Mouse (Mus musculus) CH12.LX (cell line): Measurements from ENCODE around the gene Car4. TPM values are rescaled to one million over a fixed set of nuclear protein-coding genes. Genes with fewer than 3 reads are reported as not detected.

ENCODE experiments used
- DNase-seq: peaks from one replicate; pipeline ENCODE4 v3.0.0-alpha.2; 2013; ENCODE audit errors: extremely low read depth
- H3K27ac ChIP-seq: 2 replicates; pipeline ENCODE4 v1.5.1; 2012; ENCODE audit warnings: low read depth, mild to moderate bottlenecking, control low read depth, moderate library complexity; ENCODE audit not compliant: insufficient read depth
- H3K27me3 ChIP-seq: replicated peaks from 2 replicates; pipeline ENCODE3; 2012; ENCODE audit warnings: inconsistent platforms
- H3K36me3 ChIP-seq, 2 experiments: replicated peaks in 1 of 2; 2 replicates each; pipeline versions ENCODE3 to v1.6.1; 2012; ENCODE audit warnings: inconsistent platforms in 1 of 2, low read length in 1 of 2, mild to moderate bottlenecking in 1 of 2, mixed read lengths in 1 of 2, moderate library complexity in 1 of 2; ENCODE audit not compliant: control insufficient read depth in 1 of 2, insufficient read depth in 1 of 2
- H3K4me1 ChIP-seq, 2 experiments: 2 replicates each; pipeline ENCODE4 v1.6.1; 2012; ENCODE audit warnings: inconsistent platforms in 1 of 2, moderate library complexity in 1 of 2; ENCODE audit not compliant: insufficient read depth in 2 of 2, control insufficient read depth in 1 of 2
- H3K4me2 ChIP-seq: 2 replicates; pipeline ENCODE4 v1.6.1; 2012; ENCODE audit warnings: low read depth, mild to moderate bottlenecking, control low read depth; ENCODE audit not compliant: poor library complexity, insufficient read depth, severe bottlenecking
- H3K4me3 ChIP-seq, 3 experiments: fragments of 150-350 bp in 1 of 3; sonication (generic) in 1 of 3; replicated peaks in 1 of 3; 2 replicates each; pipeline versions ENCODE3 to v1.5.1; 2011 to 2012; ENCODE audit warnings: low read depth in 2 of 3, low read length in 2 of 3, mild to moderate bottlenecking in 2 of 3, moderate library complexity in 2 of 3, control low read depth in 1 of 3, improper control_type of control experiment in 1 of 3, inconsistent platforms in 1 of 3, mixed read lengths in 1 of 3; ENCODE audit not compliant: poor library complexity in 1 of 3
- H3K79me2 ChIP-seq: replicated peaks from 2 replicates; pipeline ENCODE4 v1.6.1; 2012; ENCODE audit warnings: mild to moderate bottlenecking, moderate library complexity; ENCODE audit not compliant: control insufficient read depth, poor library complexity, insufficient read depth, severe bottlenecking; ENCODE audit errors: extremely low read depth
- H3K9ac ChIP-seq: 2 replicates; pipeline ENCODE4 v1.6.1; 2012; ENCODE audit warnings: low read depth, mild to moderate bottlenecking, control low read depth, moderate library complexity; ENCODE audit not compliant: insufficient read depth
- H3K9me3 ChIP-seq: replicated peaks from 2 replicates; pipeline ENCODE3; 2012; ENCODE audit warnings: low read length, inconsistent platforms, mixed read lengths
- BHLHE40 ChIP-seq: IDR thresholded peaks from 2 replicates; pipeline ENCODE4 v1.6.1; 2011; ENCODE audit warnings: mild to moderate bottlenecking, low read depth, low read length, improper control_type of control experiment
- CHD1 ChIP-seq: IDR thresholded peaks from 2 replicates; pipeline ENCODE4 v1.6.1; 2012; ENCODE audit warnings: low read depth, low read length, improper control_type of control experiment, inconsistent platforms
- CTCF ChIP-seq, 2 experiments: IDR thresholded peaks in 1 of 2; conservative IDR thresholded peaks in 1 of 2; 2 replicates each; pipeline ENCODE4 v1.5.1; 2011 to 2012; ENCODE audit warnings: low read depth in 2 of 2, low read length in 2 of 2, improper control_type of control experiment in 1 of 2, inconsistent platforms in 1 of 2, mild to moderate bottlenecking in 1 of 2, moderate library complexity in 1 of 2
- E2F4 ChIP-seq: IDR thresholded peaks from 2 replicates; pipeline ENCODE4 v1.6.1; 2011; ENCODE audit warnings: low read depth, low read length, improper control_type of control experiment; ENCODE audit not compliant: insufficient replicate concordance
- ELF1 ChIP-seq: IDR thresholded peaks from 2 replicates; pipeline ENCODE4 v1.6.1; 2014; ENCODE audit warnings: low read depth, mild to moderate bottlenecking, inconsistent platforms, low read length, improper control_type of control experiment
- GABPA ChIP-seq: IDR thresholded peaks from 2 replicates; pipeline ENCODE4 v1.6.1; 2012; ENCODE audit warnings: low read depth, low read length, improper control_type of control experiment, inconsistent platforms; ENCODE audit not compliant: insufficient replicate concordance
- HCFC1 ChIP-seq: IDR thresholded peaks from 2 replicates; pipeline ENCODE4 v1.6.1; 2012; ENCODE audit warnings: low read depth, mild to moderate bottlenecking, inconsistent platforms, low read length, improper control_type of control experiment
- IRF4 ChIP-seq: IDR thresholded peaks from 2 replicates; pipeline ENCODE4 v1.6.1; 2014; ENCODE audit warnings: low read depth, mild to moderate bottlenecking, inconsistent platforms, low read length, improper control_type of control experiment
- JUND ChIP-seq: conservative IDR thresholded peaks from 2 replicates; pipeline ENCODE4 v1.6.1; 2011; ENCODE audit warnings: low read depth, low read length, improper control_type of control experiment
- KAT2A ChIP-seq: IDR thresholded peaks from 2 replicates; pipeline ENCODE4 v1.6.1; 2012; ENCODE audit warnings: low read length, improper control_type of control experiment, inconsistent platforms; ENCODE audit not compliant: insufficient replicate concordance
- MAFK ChIP-seq: IDR thresholded peaks from 2 replicates; pipeline ENCODE4 v1.6.1; 2011; ENCODE audit warnings: low read length, improper control_type of control experiment; ENCODE audit not compliant: insufficient replicate concordance
- MAX ChIP-seq: IDR thresholded peaks from 2 replicates; pipeline ENCODE4 v1.6.1; 2011; ENCODE audit warnings: low read length, improper control_type of control experiment
- MAZ ChIP-seq: IDR thresholded peaks from 2 replicates; pipeline ENCODE4 v1.6.1; 2012; ENCODE audit warnings: low read depth, mild to moderate bottlenecking, inconsistent platforms, low read length, improper control_type of control experiment, moderate library complexity
- MEF2A ChIP-seq: IDR thresholded peaks from 2 replicates; pipeline ENCODE4 v1.6.1; 2014; ENCODE audit warnings: low read depth, mild to moderate bottlenecking, inconsistent platforms, low read length, improper control_type of control experiment, borderline replicate concordance
- MXI1 ChIP-seq: IDR thresholded peaks from 2 replicates; pipeline ENCODE4 v1.6.1; 2011; ENCODE audit warnings: mild to moderate bottlenecking, low read depth, low read length, improper control_type of control experiment
- MYC ChIP-seq: IDR thresholded peaks from 2 replicates; pipeline ENCODE4 v1.6.1; 2011; ENCODE audit warnings: low read depth, mild to moderate bottlenecking, improper control_type of control experiment, low read length
- NELFE ChIP-seq: IDR thresholded peaks from 2 replicates; pipeline ENCODE4 v1.6.1; 2011; ENCODE audit warnings: low read depth, low read length, improper control_type of control experiment
- NRF1 ChIP-seq: IDR thresholded peaks from 2 replicates; pipeline ENCODE4 v1.6.1; 2014; ENCODE audit warnings: low read depth, mild to moderate bottlenecking, inconsistent platforms, low read length, improper control_type of control experiment, moderate library complexity
- POLR2A ChIP-seq: IDR thresholded peaks from 2 replicates; pipeline ENCODE4 v1.6.1; 2011; ENCODE audit warnings: low read depth, mild to moderate bottlenecking, improper control_type of control experiment, low read length
- POLR2AphosphoS2 ChIP-seq: IDR thresholded peaks from 2 replicates; pipeline ENCODE4 v1.6.1; 2011; ENCODE audit warnings: low read depth, low read length, improper control_type of control experiment
- RAD21 ChIP-seq: IDR thresholded peaks from 2 replicates; pipeline ENCODE4 v1.6.1; 2011; ENCODE audit warnings: low read depth, mild to moderate bottlenecking, low read length, improper control_type of control experiment, moderate library complexity
- SIN3A ChIP-seq: IDR thresholded peaks from 2 replicates; pipeline ENCODE4 v1.6.1; 2012; ENCODE audit warnings: low read length, improper control_type of control experiment, inconsistent platforms
- SMC3 ChIP-seq: IDR thresholded peaks from 2 replicates; pipeline ENCODE4 v1.6.1; 2011; ENCODE audit warnings: low read depth, low read length, improper control_type of control experiment
- TBP ChIP-seq: conservative IDR thresholded peaks from 2 replicates; pipeline ENCODE4 v1.6.1; 2011; ENCODE audit warnings: low read depth, low read length, improper control_type of control experiment
- TCF12 ChIP-seq: IDR thresholded peaks from 2 replicates; pipeline ENCODE4 v1.6.1; 2014; ENCODE audit warnings: low read depth, mild to moderate bottlenecking, inconsistent platforms, low read length, improper control_type of control experiment
- USF1 ChIP-seq: IDR thresholded peaks from 2 replicates; pipeline ENCODE4 v1.6.1; 2014; ENCODE audit warnings: low read depth, mild to moderate bottlenecking, inconsistent platforms, low read length, improper control_type of control experiment
- USF2 ChIP-seq: conservative IDR thresholded peaks from 2 replicates; pipeline ENCODE4 v1.6.1; 2011; ENCODE audit warnings: low read depth, low read length, improper control_type of control experiment
- ZKSCAN1 ChIP-seq: IDR thresholded peaks from 2 replicates; pipeline ENCODE4 v1.6.1; 2012; ENCODE audit warnings: low read depth, inconsistent platforms, low read length, improper control_type of control experiment, borderline replicate concordance
- ZMIZ1 ChIP-seq: IDR thresholded peaks from 2 replicates; pipeline ENCODE4 v1.6.1; 2012; ENCODE audit warnings: low read depth, mild to moderate bottlenecking, inconsistent platforms, low read length, improper control_type of control experiment
- ZNF384 ChIP-seq: IDR thresholded peaks from 2 replicates; pipeline ENCODE4 v1.6.1; 2012; ENCODE audit warnings: low read depth, low read length, improper control_type of control experiment, inconsistent platforms
- dilution Hi-C: fragments of 300-500 bp; cut with MboI; formaldehyde crosslinking; loops from 2 replicates; pipeline ENCODE4 v1.14.3; 2020; ENCODE audit warnings: low sequenced_read_pairs; ENCODE audit not compliant: extremely low pct_unique_long_range_greater_than_20kb, extremely low pct_ligation_motif_present
- in situ Hi-C: fragments of 300-500 bp; cut with MboI; formaldehyde crosslinking; loops from 3 replicates; pipeline ENCODE4 v1.14.3; 2019; ENCODE audit warnings: low sequenced_read_pairs, low pct_ligation_motif_present, low pct_unique_long_range_greater_than_20kb, mixed read lengths
- polyA plus RNA-seq: library from polyadenylated mRNA; unstranded; fragments of >175 nt; gene quantifications from 2 replicates; pipeline ENCODE4 v1.2.1, GENCODE M21; 2012; ENCODE audit warnings: low read depth; ENCODE audit not compliant: insufficient read length
- total RNA-seq, 2 experiments: library from RNA; depleted of rRNA; stranded (reverse); fragments of 300-350 nt in 1 of 2; fragments of >200 nt in 1 of 2; gene quantifications; 2 replicates each; pipeline ENCODE4 v1.2.3; 2012 to 2014

The Car4 gene
- total and polyA plus RNA-seq, 3 experiments, result not detected

DNA sequence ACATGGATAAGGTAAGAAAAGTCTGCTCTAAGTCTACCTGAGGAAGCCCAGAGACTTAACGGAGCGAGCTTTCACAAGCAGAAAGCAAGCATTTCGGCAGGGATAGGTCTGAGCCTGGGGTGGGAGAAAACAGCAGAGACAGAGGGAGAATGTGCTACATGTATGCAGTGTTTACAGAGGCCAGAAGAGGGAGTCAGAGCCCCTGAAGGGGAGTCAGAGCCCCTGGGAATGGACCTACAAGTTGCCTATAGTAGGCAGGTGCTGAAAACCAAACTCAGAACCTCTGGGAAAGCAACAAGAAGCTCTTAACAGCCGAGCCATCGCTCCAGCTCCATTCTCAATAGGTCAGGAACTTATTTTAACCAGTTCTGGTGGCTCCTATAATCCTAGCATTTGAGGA lies 42.9 kb upstream of the Car4 start:
- peaks cover 36 to 46% of the 10 kb centered on the region in 2 experiments for H3K36me3 ChIP-seq

DNA sequence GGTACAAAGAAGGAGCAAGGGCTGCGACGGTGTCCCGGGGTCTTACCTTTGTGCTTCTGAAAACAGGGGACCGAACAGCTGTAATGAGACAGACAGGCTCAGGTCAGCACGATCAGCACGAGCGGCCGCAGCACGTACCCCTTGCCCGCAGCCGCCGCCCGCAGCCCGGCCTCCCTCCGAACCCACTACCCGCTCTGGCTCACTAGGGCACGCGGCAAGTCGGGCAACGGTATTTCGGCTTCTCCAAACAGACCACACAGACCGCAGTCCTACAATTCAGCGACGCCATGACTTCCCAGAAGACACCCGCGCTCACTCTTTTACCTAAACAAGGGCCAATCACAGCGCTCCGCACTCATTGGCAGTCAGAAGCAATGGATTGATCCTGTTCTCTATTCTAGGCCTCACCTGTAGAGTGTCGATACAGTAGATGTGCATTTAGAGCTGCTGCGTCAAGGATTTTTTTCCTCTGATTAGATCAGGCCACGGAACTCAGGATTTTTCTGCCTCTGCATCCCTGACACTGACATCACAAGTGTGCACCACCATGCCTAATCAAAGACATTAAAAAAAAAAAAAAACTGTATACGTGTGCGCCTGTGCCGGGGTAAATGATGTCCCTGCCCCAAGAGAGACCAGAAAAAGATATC lies 41.4 kb upstream of the Car4 start, which contains the start of gene Znhit3:
TSS of gene Znhit3 (minus strand) at position 314 of the 650 bp plus-strand sequence.
- Histone ChIP-seq H3K4me1 (peaks cover 6 to 37% of the 10 kb centered on the region in 2 experiments; a peak in 3 of 4 replicates), H3K27ac (0 out of 2 replicates have a peak within 1 kb of the TSS, but pooled peaks have one; percentile 18), H3K36me3 (peaks cover 25 to 31% of the 10 kb centered on the region in 2 experiments), H3K79me2 (peaks cover 21% of the 10 kb centered on the region), H3K4me3 (peak within 1 kb of the TSS; percentile 83 to 98 (median 93)), H3K9ac (peak within 1 kb of the TSS; percentile 76), H3K9me3 (no peaks in the 10 kb centered on the region), H3K27me3 (peaks cover 16% of the 10 kb centered on the region), H3K4me2 (peak within 1 kb of the TSS; percentile 96)
- dilution Hi-C loops (no loop called here), in situ Hi-C loops (loop anchor here (5.0 to 10.0 kb wide), 4 partner anchors 39 to 339 kb away; no protein-coding TSS in a partner anchor)
- DNase-seq, result peak; percentile 95
- TF ChIP-seq SIN3A (peak; percentile 100), NELFE (peak; percentile 94), CHD1 (no peak), USF2 (0 out of 2 replicates have a peak, but pooled peaks have one; percentile 22), GABPA (peak; percentile 66; the same call in 1 of the 2 replicates), E2F4 (peak; percentile 93; the same call in 1 of the 2 replicates), ZKSCAN1 (no peak; the same call in 1 of the 2 replicates), TCF12 (peak; percentile 74), IRF4 (0 out of 2 replicates have a peak, but pooled peaks have one; percentile 57), MAZ (no peak), MXI1 (peak; percentile 81), ZMIZ1 (peak; percentile 59; the same call in 1 of the 2 replicates), CTCF (conservative IDR thresholded peaks at IDR 0.05 in 1 of 2, IDR thresholded peaks at IDR 0.05 in 1 of 2; ENCODE audit: low read depth in 2 of 2, low read length in 2 of 2) (no peak), ZNF384 (peak; percentile 79), USF1 (no peak), MAFK (peak; percentile 73; the same call in 1 of the 2 replicates), MYC (peak; percentile 78; the same call in 1 of the 2 replicates), NRF1 (peak; percentile 64), RAD21 (no peak), JUND (peak; percentile 25; the same call in 1 of the 2 replicates), MEF2A (peak; percentile 55), KAT2A (peak; percentile 95; the same call in 1 of the 2 replicates), POLR2AphosphoS2 (peak; percentile 55; the same call in 1 of the 2 replicates), TBP (peak; percentile 94), POLR2A (peak; percentile 90), HCFC1 (peak; percentile 96), ELF1 (peak; percentile 80), MAX (peak; percentile 58), BHLHE40 (peak; percentile 32; the same call in 1 of the 2 replicates)

More for the DNA sequence above, 42.9 kb upstream of the Car4 start:
- Histone ChIP-seq H3K4me2 (peak overlapping the region; percentile 96; the same call in 1 of the 2 replicates), H3K4me3 (no peak overlapping the region), H3K27ac (no peak overlapping the region), H3K9me3 (no peaks in the 10 kb centered on the region), H3K4me1 (peaks cover 6 to 37% of the 10 kb centered on the region in 2 experiments; a peak in 3 of 4 replicates), H3K79me2 (peaks cover 21% of the 10 kb centered on the region), H3K27me3 (peaks cover 1% of the 10 kb centered on the region), H3K9ac (no peak overlapping the region)
- in situ Hi-C loops (loop anchor here (5.0 to 10.0 kb wide), 4 partner anchors 37 to 340 kb away; no protein-coding TSS in a partner anchor), dilution Hi-C loops (no loop called here)
- peak in 1 of 2 experiments; percentile 46; a peak in 2 of 4 replicates for TF ChIP-seq CTCF (conservative IDR thresholded peaks at IDR 0.05 in 1 of 2, IDR thresholded peaks at IDR 0.05 in 1 of 2; ENCODE audit: low read depth in 2 of 2, low read length in 2 of 2)
- TF ChIP-seq SMC3, result no peak
- DNase-seq, result peak; percentile 35
